Mouse (Mus musculus) brain, adult 2 months (tissue): Measurements from ENCODE around the gene Gm13304.
"Not testable (repeated sequence)": the region's sequence is repeated elsewhere in the genome, so short reads cannot be mapped to it uniquely, and the experiment has no call there.

Source experiments
- DNase-seq: peaks from one replicate; pipeline ENCODE4 v3.0.0; 2011; ENCODE audit warnings: low read depth, low spot score

Gene Gm13304

DNA sequence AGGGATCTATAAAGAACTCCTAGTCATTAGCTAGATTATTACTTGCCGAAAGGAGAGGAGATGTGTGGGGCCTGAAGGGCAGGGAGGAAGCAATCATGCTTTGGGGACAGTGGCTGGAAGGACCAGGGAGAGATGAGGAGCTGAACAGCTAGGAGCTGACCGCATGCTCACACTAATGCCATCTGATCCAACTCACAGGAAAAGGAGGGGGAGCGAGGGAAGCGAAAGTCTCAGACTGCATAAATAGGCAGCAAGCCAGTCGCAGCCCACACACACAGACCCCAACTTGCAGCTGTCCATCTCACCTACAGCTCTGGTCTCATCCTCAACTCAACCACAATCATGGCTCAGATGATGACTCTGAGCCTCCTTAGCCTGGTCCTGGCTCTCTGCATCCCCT, at the start of gene Gm13304:
Gm13304 (plus strand) TSS at position 301 of the 400 bp plus-strand sequence.
- DNase-seq = not testable (repeated sequence)

DNA sequence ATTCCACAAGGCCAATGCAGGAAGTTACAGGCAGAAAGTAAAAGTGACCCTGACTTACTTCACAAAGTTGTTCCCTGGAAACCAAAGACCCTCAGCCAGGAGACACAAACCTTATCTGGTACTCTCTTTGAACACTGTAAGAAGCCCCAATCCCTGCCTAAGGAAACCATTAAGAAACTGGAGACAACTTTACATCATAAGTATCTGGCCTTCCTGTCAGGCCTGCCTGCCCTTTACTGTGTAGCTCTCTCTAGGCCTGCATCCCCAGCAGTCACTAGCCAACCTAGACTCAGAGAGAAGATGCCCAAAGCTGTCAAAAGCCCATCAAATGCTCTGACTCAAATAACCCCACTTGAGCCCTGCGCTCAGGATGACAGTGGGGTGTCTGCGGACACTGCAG, 23.7 kb upstream of the Gm13304 start, which contains the start of gene Gm3893:
Gm3893 (plus strand) TSS at position 301 of the 400 bp plus-strand sequence.
- DNase-seq = not testable (repeated sequence)

DNA sequence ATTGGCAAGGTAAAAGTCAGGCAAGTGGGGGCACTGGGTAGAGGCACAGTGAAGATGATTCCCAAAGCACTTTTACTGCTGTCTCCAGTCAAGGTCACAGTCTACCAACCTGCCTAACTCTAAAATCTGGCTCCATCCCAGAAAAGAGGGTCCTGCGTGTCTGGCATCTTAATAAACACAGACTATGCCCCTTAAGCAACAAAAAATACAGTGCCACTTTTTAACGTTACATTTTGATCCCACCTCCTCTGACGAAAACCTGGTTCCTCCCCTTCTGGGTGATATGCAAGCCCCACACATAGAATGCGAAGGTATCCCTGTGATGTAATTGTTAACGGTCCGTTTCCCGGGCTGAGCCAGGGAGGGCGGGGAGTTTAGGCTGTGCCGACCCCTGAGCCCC, 38.5 kb downstream of the Gm13304 start, which contains the start of gene Gm13306:
Gm13306 (plus strand) TSS at position 301 of the 400 bp plus-strand sequence.
- not testable (repeated sequence) for DNase-seq
